Mouse (Mus musculus) olfactory bulb, adult 2 months (tissue): ENCODE results near the gene Gm10282.

Source experiments
- CTCF ChIP-seq: fragments of 200-500 bp; IDR thresholded peaks from 2 replicates; pipeline ENCODE4 v1.5.1; 2012; ENCODE audit warnings: low read depth, mild to moderate bottlenecking, low read length, moderate library complexity; ENCODE audit not compliant: insufficient read depth
- POLR2A ChIP-seq: fragments of 200-500 bp; IDR thresholded peaks from 2 replicates; pipeline ENCODE4 v1.6.1; 2012; ENCODE audit warnings: mild to moderate bottlenecking, low read depth, low read length, moderate library complexity; ENCODE audit not compliant: insufficient read depth

GRCm38 (mm10) chr8:72272361-72272760 lies 32.7 kb downstream of the Gm10282 start:
- TF ChIP-seq POLR2A (no peak), CTCF (0 out of 2 replicates have a peak, but pooled peaks have one; percentile 42)
